Mouse (Mus musculus) limb, embryonic 14.5 days (tissue): ENCODE measurements around the gene Cacfd1. TPM values are rescaled to one million over a fixed set of nuclear protein-coding genes. Genes with fewer than 3 reads are reported as not detected.
A peak's percentile ranks its signal among the peaks of the same experiment; 100 is the strongest.

Experiments
- ATAC-seq: fragments of 200-750 bp; cut with Nextera tagmentation; 2 replicates; pipeline ENCODE4 v1.8.0; 2017; ENCODE audit warnings: low read depth, moderate number of reproducible peaks, moderate TSS enrichment; ENCODE audit not compliant: low FRiP score
- DNase-seq: peaks from one replicate; pipeline ENCODE4 v3.0.0-alpha.2; 2015; ENCODE audit warnings: low spot score
- H3K27ac ChIP-seq: fragments of 300-500 bp; sonication (generic); replicated peaks from 2 replicates; pipeline ENCODE4 v1.5.1; 2014; ENCODE audit warnings: low read depth, mild to moderate bottlenecking, low read length, moderate library complexity, mixed read lengths
- H3K27me3 ChIP-seq: fragments of 300-500 bp; sonication (generic); 2 replicates; pipeline ENCODE4 v1.6.1; 2014; ENCODE audit warnings: low read length, mixed read lengths; ENCODE audit not compliant: control insufficient read depth, insufficient read depth
- H3K36me3 ChIP-seq: fragments of 300-500 bp; sonication (generic); 2 replicates; pipeline ENCODE4 v1.6.1; 2014; ENCODE audit warnings: mild to moderate bottlenecking, low read length, moderate library complexity, mixed read lengths; ENCODE audit not compliant: control insufficient read depth, insufficient read depth
- H3K4me1 ChIP-seq: fragments of 300-500 bp; sonication (generic); 2 replicates; pipeline ENCODE4 v1.6.1; 2014; ENCODE audit warnings: antibody characterized with exemption, low read length, mixed read lengths; ENCODE audit not compliant: control insufficient read depth, insufficient read depth
- H3K4me2 ChIP-seq: fragments of 300-500 bp; sonication (generic); replicated peaks from 2 replicates; pipeline ENCODE4 v1.6.1; 2014; ENCODE audit warnings: low read depth, mild to moderate bottlenecking, low read length, moderate library complexity; ENCODE audit not compliant: severe bottlenecking
- H3K4me3 ChIP-seq: fragments of 300-500 bp; sonication (generic); replicated peaks from 2 replicates; pipeline ENCODE4 v1.5.1; 2014; ENCODE audit warnings: low read length
- H3K9ac ChIP-seq: fragments of 300-500 bp; sonication (generic); 2 replicates; pipeline ENCODE4 v1.6.1; 2014; ENCODE audit warnings: mild to moderate bottlenecking, low read depth, low read length, moderate library complexity; ENCODE audit not compliant: severe bottlenecking
- H3K9me3 ChIP-seq: fragments of 300-500 bp; sonication (generic); 2 replicates; pipeline ENCODE4 v1.6.1; 2016; ENCODE audit warnings: low read length; ENCODE audit not compliant: control insufficient read depth
- POLR2A ChIP-seq: fragments of 200-500 bp; IDR thresholded peaks from 2 replicates; pipeline ENCODE4 v1.8.0; 2012; ENCODE audit warnings: inconsistent platforms, mild to moderate bottlenecking, moderate library complexity, borderline replicate concordance; ENCODE audit not compliant: insufficient read depth, insufficient read length; ENCODE audit errors: extremely low read depth
- WGBS: fragments of 180-500 bp; shearing (Covaris S2); extraction: QIAGEN DNeasy Blood & Tissue Kit; methylation state at CpG from one replicate; pipeline ENCODE4 v1.1.7; 2014; 5-methylcytosine and 5-hydroxymethylcytosine counted together
- polyA plus RNA-seq, 2 experiments: library from polyadenylated mRNA; depleted of rRNA in 1 of 2; stranded (reverse) in 1 of 2; unstranded in 1 of 2; fragments of >200 nt; fragmentation: Nextera tagmentation in 1 of 2; extraction: Ambion mirVana in 1 of 2; gene quantifications; 2 replicates each; pipeline versions ENCODE4 v1.2.1 to v1.2.3; 2012 to 2014

Cacfd1 gene
- polyA plus RNA-seq, 2 experiments: 65.3 to 82.9 TPM

DNA sequence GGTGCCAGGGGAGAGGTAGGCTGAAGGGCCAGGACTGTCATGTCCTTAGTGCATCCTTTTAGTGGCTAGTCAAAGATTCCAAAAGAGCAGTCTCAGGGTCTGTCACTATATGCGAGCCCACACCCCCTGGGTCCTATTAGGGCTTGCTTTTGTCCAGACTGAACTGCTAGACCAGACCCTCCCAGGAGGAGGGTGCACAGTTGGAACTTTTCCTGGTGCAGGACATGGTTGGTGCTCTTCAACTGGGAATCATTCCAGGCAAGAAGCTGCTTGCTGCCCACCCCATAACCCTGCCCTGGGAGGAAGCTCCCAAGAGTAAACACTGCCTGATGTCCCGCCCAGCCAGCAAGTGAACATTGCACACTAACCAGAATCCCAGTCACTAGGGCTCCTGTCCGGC, 36.6 kb upstream of the Cacfd1 start, which contains the start of gene Adamts13:
TSS of gene Adamts13 (plus strand) at position 301 of the 400 bp plus-strand sequence.
- Histone ChIP-seq H3K9me3 (no peaks in the 10 kb centered on the region), H3K4me3 (no peak within 1 kb of the TSS), H3K4me1 (no peaks in the 10 kb centered on the region), H3K36me3 (no peaks in the 10 kb centered on the region), H3K4me2 (no peak within 1 kb of the TSS), H3K9ac (0 out of 2 replicates have a peak within 1 kb of the TSS, but pooled peaks have one; percentile 34), H3K27ac (no peak within 1 kb of the TSS), H3K27me3 (no peaks in the 10 kb centered on the region)
- ATAC-seq (no peak), DNase-seq (no peak)
- TF ChIP-seq POLR2A: no peak
- WGBS: 56% methylated on average over 3 of the region's 3 CpGs

DNA sequence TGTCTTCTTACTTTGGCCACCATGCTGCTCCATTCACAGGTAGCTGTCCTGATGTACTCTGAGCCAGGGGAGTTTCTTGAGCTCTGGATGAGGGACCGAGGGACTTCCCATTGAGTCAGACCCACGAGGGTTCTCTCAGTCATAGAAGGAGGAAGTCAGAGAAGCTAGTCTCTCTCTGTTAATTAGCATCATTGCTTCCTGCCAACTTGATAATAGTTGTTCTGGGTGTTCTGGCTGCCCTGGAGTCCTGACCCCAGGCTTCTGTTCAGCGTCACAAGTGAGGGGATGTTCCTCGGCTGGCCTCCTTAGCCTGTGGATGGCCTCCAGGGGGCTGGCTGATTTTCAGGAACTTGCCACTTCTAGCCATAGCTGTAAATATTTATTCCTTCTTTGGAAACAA, 35.8 kb upstream of the Cacfd1 start:
- Histone ChIP-seq H3K9ac (no peak overlapping the region), H3K4me1 (no peaks in the 10 kb centered on the region), H3K27me3 (no peaks in the 10 kb centered on the region), H3K27ac (no peak overlapping the region), H3K9me3 (no peaks in the 10 kb centered on the region), H3K4me2 (no peak overlapping the region), H3K4me3 (no peak overlapping the region), H3K36me3 (no peaks in the 10 kb centered on the region)
- no peak for TF ChIP-seq POLR2A
- no peak for ATAC-seq
- WGBS: 23% methylated on average over 4 of the region's 4 CpGs
- no peak for DNase-seq

- no peak for TF ChIP-seq POLR2A
- Histone ChIP-seq H3K4me1 (no peaks in the 10 kb centered on the region), H3K9ac (no peak overlapping the region), H3K9me3 (no peaks in the 10 kb centered on the region), H3K27ac (no peak overlapping the region), H3K4me3 (no peak overlapping the region), H3K27me3 (no peaks in the 10 kb centered on the region), H3K36me3 (no peaks in the 10 kb centered on the region), H3K4me2 (no peak overlapping the region)
- ATAC-seq (no peak), DNase-seq (no peak)
- 76% methylated on average over 1 of the region's 1 CpGs for WGBS
These were observed 29.4 kb upstream of the Cacfd1 start for GRCm38 (mm10) chr2:26980361-26980760.

- no peak overlapping the region for H3K9ac ChIP-seq
- no peak for ATAC-seq
These were observed 25.5 kb upstream of the Cacfd1 start for GRCm38 (mm10) chr2:26984179-26984578.

DNA sequence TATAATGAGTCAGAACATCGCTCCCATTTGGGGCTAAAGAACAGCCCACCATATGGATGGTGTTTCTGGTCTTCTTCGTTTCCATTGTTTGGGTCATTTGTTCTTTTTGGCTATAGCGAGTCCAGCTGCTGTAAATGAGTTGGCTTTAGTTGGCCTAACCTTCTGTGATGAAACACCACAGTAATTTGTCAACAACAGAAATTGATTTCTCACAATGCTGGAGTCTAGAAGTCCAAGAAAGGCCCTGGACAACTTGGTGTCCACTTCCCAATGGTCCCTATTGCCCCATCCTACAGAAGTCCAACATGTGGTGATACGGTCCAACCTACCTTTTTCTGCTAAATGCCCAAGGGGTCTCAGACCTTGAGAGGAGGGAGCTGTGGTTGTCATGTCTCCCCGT, 25.1 kb upstream of the Cacfd1 start:
- Histone ChIP-seq H3K9me3 (no peaks in the 10 kb centered on the region), H3K4me2 (no peak overlapping the region), H3K4me1 (no peaks in the 10 kb centered on the region), H3K36me3 (no peaks in the 10 kb centered on the region), H3K27ac (no peak overlapping the region), H3K27me3 (no peaks in the 10 kb centered on the region), H3K9ac (no peak overlapping the region), H3K4me3 (no peak overlapping the region)
- 84% methylated on average over 5 of the region's 5 CpGs for WGBS
- DNase-seq (no peak), ATAC-seq (no peak)
- TF ChIP-seq POLR2A: no peak

More at GRCm38 (mm10) chr2:26984179-26984578, 25.5 kb upstream of the Cacfd1 start:
- Histone ChIP-seq H3K9me3 (no peaks in the 10 kb centered on the region), H3K4me2 (no peak overlapping the region), H3K4me3 (no peak overlapping the region), H3K27ac (no peak overlapping the region), H3K27me3 (no peaks in the 10 kb centered on the region), H3K4me1 (no peaks in the 10 kb centered on the region), H3K36me3 (no peaks in the 10 kb centered on the region)
- 76% methylated on average over 2 of the region's 2 CpGs for WGBS
- TF ChIP-seq POLR2A: no peak
- no peak for DNase-seq

GRCm38 (mm10) chr2:26993936-26994335, 15.8 kb upstream of the Cacfd1 start:
- H3K27me3 ChIP-seq: no peaks in the 10 kb centered on the region
- H3K4me1 ChIP-seq: no peaks in the 10 kb centered on the region
- H3K9me3 ChIP-seq: no peaks in the 10 kb centered on the region
- H3K4me2 ChIP-seq: no peak overlapping the region
- WGBS: 72% methylated on average over 3 of the region's 3 CpGs
- no peaks in the 10 kb centered on the region for H3K36me3 ChIP-seq
- H3K9ac ChIP-seq: no peak overlapping the region
- no peak overlapping the region for H3K27ac ChIP-seq
- no peak for DNase-seq
- no peak for ATAC-seq
- H3K4me3 ChIP-seq: no peak overlapping the region
- no peak for TF ChIP-seq POLR2A
